Mouse (Mus musculus) heart, postnatal 0 days (tissue): ENCODE data around the gene Ldah.
"Not testable (repeated sequence)": the region's sequence is repeated elsewhere in the genome, so short reads cannot be mapped to it uniquely, and the experiment has no call there.

Source experiments
- CTCF ChIP-seq: IDR thresholded peaks from 2 replicates; pipeline ENCODE4 v1.5.1; 2016; ENCODE audit warnings: antibody characterized with exemption, control low read depth, low read depth
- EP300 ChIP-seq: IDR thresholded peaks from 2 replicates; pipeline ENCODE4 v1.6.1; 2016; ENCODE audit warnings: antibody characterized with exemption, low read depth

- not testable (repeated sequence) for TF ChIP-seq CTCF, EP300
Observed at GRCm38 (mm10) chr12:8188796-8189535, 18.9 kb upstream of the Ldah start.
